Mouse (Mus musculus): ENCODE results near the gene Trappc4. TPM values are rescaled to one million over a fixed set of nuclear protein-coding genes. Genes with fewer than 3 reads are reported as not detected.
"Not testable (repeated sequence)": the region's sequence is repeated elsewhere in the genome, so short reads cannot be mapped to it uniquely, and the experiment has no call there.

The Trappc4 gene
- total RNA-seq (2014; rRNA removed; ENCODE audit: low replicate concordance) (30.8 and 58.4 TPM in 2 replicates), polyA plus RNA-seq (2015; fragmentation: Nextera tagmentation; extraction: Ambion mirVana) (72.5 and 79.0 TPM in 2 replicates)

DNA sequence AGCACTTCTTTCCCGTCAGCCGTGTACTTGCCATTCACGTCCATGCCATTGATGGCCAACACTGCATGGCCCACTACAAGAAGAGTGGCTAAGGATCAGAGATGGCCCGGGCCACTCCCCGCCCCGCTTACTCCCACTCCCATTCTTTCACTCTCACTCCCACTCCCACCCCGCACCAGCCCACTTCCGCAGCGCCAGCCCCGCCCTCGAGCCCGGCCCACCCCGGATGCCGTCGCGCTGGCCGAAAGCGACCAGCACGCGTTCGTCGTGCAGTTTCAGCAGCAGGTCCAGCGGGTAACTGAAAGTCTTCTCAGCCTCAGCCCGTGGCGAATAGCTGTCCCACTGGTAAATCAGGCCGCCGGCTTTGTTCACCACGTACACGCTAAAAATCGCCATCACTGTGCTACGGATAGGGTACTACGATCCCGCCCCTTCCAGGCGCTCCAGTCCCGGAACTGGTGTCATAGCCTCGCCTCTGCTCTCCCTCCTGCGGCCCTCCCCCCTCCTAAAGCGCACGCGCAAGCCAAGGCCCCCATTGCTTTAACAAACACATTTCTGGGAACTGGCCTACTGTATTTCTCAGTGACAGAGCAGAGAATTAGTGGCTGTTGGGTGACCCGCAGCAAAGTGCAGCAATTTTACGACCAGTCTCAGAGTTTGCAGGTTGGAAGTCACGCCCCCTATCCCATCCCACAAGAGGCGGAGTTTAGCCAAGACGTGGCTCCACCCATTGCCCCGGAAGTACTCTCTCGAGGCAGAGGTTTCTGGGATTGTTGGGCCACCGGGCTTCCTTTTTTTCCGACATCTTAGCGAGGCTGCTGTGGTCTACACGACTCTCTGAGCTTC lies at the start of gene Trappc4, which contains the start of gene Rps25:
Gene Trappc4 (minus strand): TSS at position 695 of the 846 bp plus-strand sequence.
Gene Rps25 (plus strand): TSS at position 234 of the 846 bp plus-strand sequence.
- peak within 1 kb of the TSS; percentile 77 for H3K4me3 ChIP-seq (ENCODE audit: low read depth, low read length)
- peaks cover 18% of the 10 kb centered on the region for H3K4me1 ChIP-seq (ENCODE audit: control insufficient read depth, insufficient read depth)
- H3K27me3 ChIP-seq (ENCODE audit: control insufficient read depth, insufficient read depth, low read length): no peaks in the 10 kb centered on the region
- TF ChIP-seq CTCF (IDR thresholded peaks at IDR 0.05; ENCODE audit: low read depth) (no peak), EP300 (IDR thresholded peaks at IDR 0.05; ENCODE audit: low read depth) (no peak)
- DNase-seq (ENCODE audit: low spot score) (peak; percentile 95), ATAC-seq (ENCODE audit: insufficient read depth, low read depth) (peak; percentile 96)
- 1% methylated on average over 51 of the region's 51 CpGs for WGBS
- H3K4me2 ChIP-seq (ENCODE audit: low read depth, low read length): peak within 1 kb of the TSS; percentile 75
- H3K36me3 ChIP-seq (replicated peaks; ENCODE audit: control insufficient read depth, insufficient read depth, low read length): peaks cover 58% of the 10 kb centered on the region
- H3K9ac ChIP-seq (replicated peaks; ENCODE audit: low read depth, low read length): peak within 1 kb of the TSS; percentile 73
- H3K9me3 ChIP-seq (replicated peaks; ENCODE audit: control insufficient read depth, low read length): no peaks in the 10 kb centered on the region
- peak within 1 kb of the TSS; percentile 86 for H3K27ac ChIP-seq (ENCODE audit: low read depth)

DNA sequence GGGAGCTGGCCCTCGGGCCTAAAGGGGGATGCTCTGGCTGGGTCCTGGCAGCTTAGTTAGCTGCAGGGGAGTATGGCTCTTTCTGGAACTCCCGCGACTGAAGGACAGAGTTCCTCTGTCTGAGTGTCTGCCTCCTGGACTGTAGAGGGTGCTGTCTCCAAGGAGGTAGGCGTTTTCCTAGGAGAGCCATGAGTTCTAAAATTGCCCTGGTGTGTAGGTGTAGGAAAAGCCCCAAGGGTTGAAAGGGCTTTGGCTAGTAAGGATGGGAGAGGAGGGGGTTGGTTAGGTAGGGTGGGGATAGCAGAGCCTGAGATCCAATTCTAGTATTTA lies 47.5 kb upstream of the Trappc4 start, which contains the start of gene Upk2:
Gene Upk2 (minus strand): TSS at position 86 of the 330 bp plus-strand sequence.
- Histone ChIP-seq H3K9ac (replicated peaks; ENCODE audit: low read depth, low read length) (no peak within 1 kb of the TSS), H3K27me3 (ENCODE audit: control insufficient read depth, insufficient read depth, low read length) (peaks cover 24% of the 10 kb centered on the region), H3K4me1 (ENCODE audit: control insufficient read depth, insufficient read depth) (no peaks in the 10 kb centered on the region), H3K4me3 (ENCODE audit: low read depth, low read length) (no peak within 1 kb of the TSS), H3K36me3 (replicated peaks; ENCODE audit: control insufficient read depth, insufficient read depth, low read length) (no peaks in the 10 kb centered on the region), H3K9me3 (replicated peaks; ENCODE audit: control insufficient read depth, low read length) (no peaks in the 10 kb centered on the region), H3K4me2 (ENCODE audit: low read depth, low read length) (no peak within 1 kb of the TSS), H3K27ac (ENCODE audit: low read depth) (no peak within 1 kb of the TSS)
- ATAC-seq (ENCODE audit: insufficient read depth, low read depth): no peak
- no peak for DNase-seq (ENCODE audit: low spot score)
- 28% methylated on average over 4 of the region's 4 CpGs for WGBS
- TF ChIP-seq CTCF (IDR thresholded peaks at IDR 0.05; ENCODE audit: low read depth): 0 out of 2 replicates have a peak, but pooled peaks have one; percentile 15
- no peak for TF ChIP-seq EP300 (IDR thresholded peaks at IDR 0.05; ENCODE audit: low read depth)

DNA sequence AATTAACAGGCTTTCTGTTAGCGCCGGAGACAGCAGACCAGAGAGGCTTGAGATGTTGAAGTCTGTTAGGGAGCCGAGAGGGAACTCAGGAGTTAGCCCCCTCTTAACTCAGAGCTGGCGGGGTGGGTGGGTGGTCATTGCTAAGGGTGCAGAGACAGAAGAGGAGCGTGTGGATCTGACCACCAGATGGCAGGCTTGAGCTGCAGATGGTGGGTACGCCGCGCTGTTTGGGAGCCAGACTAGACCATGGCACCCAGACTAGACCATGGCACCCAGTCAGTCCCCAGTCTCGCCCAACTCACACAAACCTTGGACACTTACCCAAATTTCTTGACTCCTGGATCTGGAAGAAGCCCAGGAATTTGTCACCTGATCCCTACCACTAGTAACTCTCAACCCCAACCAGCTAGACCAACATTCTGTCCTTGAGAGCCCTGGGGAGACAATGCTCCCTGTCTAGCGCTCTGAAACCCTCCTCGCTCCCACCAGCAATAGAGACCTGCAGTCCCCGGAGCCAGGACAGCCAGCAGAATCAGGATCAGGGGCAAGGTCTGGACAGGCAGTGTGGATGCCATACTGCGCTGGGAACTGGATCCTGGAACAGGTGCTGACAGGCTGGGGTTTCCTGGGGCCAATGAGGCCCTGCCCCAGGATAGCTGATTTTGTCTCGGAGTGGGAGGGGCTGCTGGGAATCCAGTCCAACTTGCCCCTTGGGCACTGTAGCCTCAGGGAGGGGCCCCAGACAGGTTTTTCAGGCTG lies 46.9 kb upstream of the Trappc4 start:
- no peak for TF ChIP-seq EP300 (IDR thresholded peaks at IDR 0.05; ENCODE audit: low read depth)
- peak; percentile 86 for TF ChIP-seq CTCF (IDR thresholded peaks at IDR 0.05; ENCODE audit: low read depth)
- Histone ChIP-seq H3K4me3 (ENCODE audit: low read depth, low read length) (no peak overlapping the region), H3K27me3 (ENCODE audit: control insufficient read depth, insufficient read depth, low read length) (peaks cover 24% of the 10 kb centered on the region), H3K9me3 (replicated peaks; ENCODE audit: control insufficient read depth, low read length) (no peaks in the 10 kb centered on the region), H3K4me1 (ENCODE audit: control insufficient read depth, insufficient read depth) (no peaks in the 10 kb centered on the region), H3K4me2 (ENCODE audit: low read depth, low read length) (no peak overlapping the region), H3K36me3 (replicated peaks; ENCODE audit: control insufficient read depth, insufficient read depth, low read length) (no peaks in the 10 kb centered on the region), H3K27ac (ENCODE audit: low read depth) (no peak overlapping the region), H3K9ac (replicated peaks; ENCODE audit: low read depth, low read length) (no peak overlapping the region)
- WGBS: 9% methylated on average over 14 of the region's 14 CpGs
- ATAC-seq (ENCODE audit: insufficient read depth, low read depth) (peak; percentile 88), DNase-seq (ENCODE audit: low spot score) (peak; percentile 65)

DNA sequence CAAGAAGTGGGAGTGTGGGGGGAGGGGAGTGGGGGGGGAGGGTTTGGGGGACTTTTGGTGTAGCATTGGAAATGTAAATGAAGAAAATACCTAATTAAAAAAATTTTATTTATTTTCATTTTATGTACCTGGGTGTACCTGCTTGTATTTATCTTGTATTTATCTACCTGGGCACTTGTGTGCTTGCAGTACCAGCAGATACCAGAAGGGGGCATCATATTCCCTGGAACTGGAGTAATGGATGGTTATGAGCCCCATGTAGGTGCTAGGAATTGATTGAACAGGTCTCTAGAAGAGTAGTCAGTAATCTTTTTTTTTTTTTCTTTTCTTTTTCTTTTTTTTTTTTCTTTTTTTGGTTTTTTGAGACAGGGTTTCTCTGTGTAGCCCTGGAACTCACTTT lies 43.0 kb upstream of the Trappc4 start:
- Histone ChIP-seq H3K4me2 (ENCODE audit: low read depth, low read length) (no peak overlapping the region), H3K4me3 (ENCODE audit: low read depth, low read length) (no peak overlapping the region)
- ATAC-seq (ENCODE audit: insufficient read depth, low read depth): no peak

DNA sequence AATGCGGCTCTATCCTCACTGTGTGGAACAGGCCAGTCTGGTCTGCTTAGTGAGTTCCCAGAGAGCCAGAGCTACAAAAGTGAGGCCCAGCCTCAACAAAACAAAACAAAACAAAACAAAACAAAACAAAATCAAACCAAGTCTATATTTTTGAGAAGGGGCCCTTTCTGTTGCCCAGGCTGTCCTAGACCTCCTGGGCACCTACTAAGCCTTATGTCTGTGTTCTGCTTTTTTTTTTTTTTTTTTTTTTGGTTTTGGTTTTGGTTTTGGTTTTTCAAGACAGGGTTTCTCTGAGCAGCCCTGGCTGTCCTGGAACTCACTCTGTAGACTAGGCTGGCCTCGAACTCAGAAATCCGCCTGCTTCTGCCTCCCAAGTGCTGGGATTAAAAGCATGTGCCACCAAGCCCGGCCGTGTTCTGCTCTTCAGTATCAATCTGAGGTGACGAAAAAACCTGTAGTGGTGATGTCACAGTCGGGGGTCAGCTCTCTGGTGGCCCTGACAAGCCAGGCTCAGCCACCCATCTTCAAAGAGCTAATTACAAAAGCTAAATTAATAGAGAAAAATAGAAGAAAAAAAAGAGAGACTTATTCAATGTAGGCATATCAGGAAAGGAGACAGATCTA lies 37.1 kb upstream of the Trappc4 start:
- H3K4me3 ChIP-seq (ENCODE audit: low read depth, low read length); H3K27me3 ChIP-seq (ENCODE audit: control insufficient read depth, insufficient read depth, low read length); H3K4me1 ChIP-seq (ENCODE audit: control insufficient read depth, insufficient read depth); H3K36me3 ChIP-seq (replicated peaks; ENCODE audit: control insufficient read depth, insufficient read depth, low read length); H3K9me3 ChIP-seq (replicated peaks; ENCODE audit: control insufficient read depth, low read length); H3K27ac ChIP-seq (ENCODE audit: low read depth); ATAC-seq (ENCODE audit: insufficient read depth, low read depth); H3K4me2 ChIP-seq (ENCODE audit: low read depth, low read length); DNase-seq (ENCODE audit: low spot score); H3K9ac ChIP-seq (replicated peaks; ENCODE audit: low read depth, low read length): not testable (repeated sequence)
- WGBS: 74% methylated on average over 7 of the region's 7 CpGs

More for the DNA sequence above, 43.0 kb upstream of the Trappc4 start:
- Histone ChIP-seq H3K36me3 (replicated peaks; ENCODE audit: control insufficient read depth, insufficient read depth, low read length) (no peaks in the 10 kb centered on the region), H3K27ac (ENCODE audit: low read depth) (no peak overlapping the region), H3K4me1 (ENCODE audit: control insufficient read depth, insufficient read depth) (no peaks in the 10 kb centered on the region), H3K9ac (replicated peaks; ENCODE audit: low read depth, low read length) (no peak overlapping the region), H3K27me3 (ENCODE audit: control insufficient read depth, insufficient read depth, low read length) (peaks cover 15% of the 10 kb centered on the region), H3K9me3 (replicated peaks; ENCODE audit: control insufficient read depth, low read length) (no peaks in the 10 kb centered on the region)
- DNase-seq (ENCODE audit: low spot score): no peak
- TF ChIP-seq CTCF (IDR thresholded peaks at IDR 0.05; ENCODE audit: low read depth) (peak; percentile 26), EP300 (IDR thresholded peaks at IDR 0.05; ENCODE audit: low read depth) (no peak)
